Mouse (Mus musculus) C2C12 (cell line): ENCODE results near the gene Cyth1.

Experiments used
- CEBPB ChIP-seq: IDR thresholded peaks from one replicate; pipeline ENCODE4 v1.6.1; 2011; ENCODE audit warnings: low read depth, mild to moderate bottlenecking, control low read depth, moderate library complexity
- CTCF ChIP-seq: IDR thresholded peaks from one replicate; pipeline ENCODE4 v1.5.1; 2011; ENCODE audit not compliant: control insufficient read depth, insufficient read depth, insufficient read length
- MAX ChIP-seq: IDR thresholded peaks from one replicate; pipeline ENCODE4 v1.6.1; 2011; ENCODE audit warnings: mild to moderate bottlenecking, control low read depth
- MYOD1 ChIP-seq: IDR thresholded peaks from one replicate; pipeline ENCODE4 v1.6.1; 2011; ENCODE audit warnings: low read depth; ENCODE audit not compliant: control insufficient read depth, insufficient read length
- MYOG ChIP-seq: IDR thresholded peaks from one replicate; pipeline ENCODE4 v1.6.1; 2011; ENCODE audit not compliant: control insufficient read depth, insufficient read length; ENCODE audit errors: extremely low read depth
- USF1 ChIP-seq: IDR thresholded peaks from one replicate; pipeline ENCODE4 v1.6.1; 2011; ENCODE audit warnings: low read depth, mild to moderate bottlenecking, control low read depth, moderate library complexity

DNA sequence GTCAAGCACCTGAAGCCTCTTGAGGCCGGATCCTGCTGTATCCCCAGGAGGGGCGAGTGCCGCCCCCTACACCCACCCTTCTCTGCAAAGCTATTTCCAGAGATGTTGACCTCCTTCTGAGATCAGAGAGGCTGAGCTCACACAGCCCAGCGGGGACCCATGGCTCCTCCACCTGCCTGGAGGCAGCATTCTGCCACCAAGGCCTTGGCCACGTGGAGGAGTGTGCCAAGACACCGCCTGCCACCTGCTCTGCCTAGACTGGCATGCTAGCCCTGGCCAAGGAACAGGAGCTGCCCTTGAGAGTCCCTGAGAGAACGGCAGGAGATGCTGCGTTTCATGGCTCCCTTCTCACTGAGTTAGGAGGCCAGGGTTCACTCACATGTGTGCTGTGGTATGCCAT, 83.8 kb downstream of the Cyth1 start:
- TF ChIP-seq CTCF (no peak), MYOD1 (no peak), CEBPB (no peak), MAX (no peak), MYOG (no peak), USF1 (no peak)
